Comparison of ENCODE assay signal across 21 mouse cellular contexts in genomic region chr9:56208817-56209216, GRCm38 (mm10). TPM values are rescaled to one million over a fixed set of nuclear protein-coding genes. Genes with fewer than 3 reads are reported as not detected.
DNase-seq lines count a peak whose midpoint lies in the region; ATAC-seq and TF ChIP-seq lines count a peak whose summit lies in the region.
"Had no signal": no experiment of that assay in that cellular context is flagged by ENCODE, and none has a peak within 500 bp of the region (broad histone marks: within the 10 kb centered on the region; RNA-seq: fewer than 3 reads in every experiment).

No protein-coding gene starts in this region.

- peak; percentile 19 for DNase-seq in CD4-positive, CD25-positive, alpha-beta regulatory T cell, adult 2 months (ENCODE audit: low read depth, low spot score)
- DNase-seq in 416B (ENCODE audit: low read depth) = peak; percentile 38
- DNase-seq in naive thymus-derived CD4-positive, alpha-beta T cell, adult 2 months (ENCODE audit: low read depth) = peak; percentile 33
- DNase-seq in urinary bladder, postnatal 14 days (ENCODE audit: low spot score) = no peak
- DNase-seq in adrenal gland, postnatal 36 days = no peak
- DNase-seq: adrenal gland, postnatal 14 days; cerebellum, adult 2 months; cerebellum, postnatal 10 days; gastrocnemius, adult 2 months; gastrocnemius, postnatal 25 days; heart, postnatal 10 days; heart, postnatal 4 days had no signal

- no peak for TF ChIP-seq CTCF in bone marrow macrophage, adult 2 months (IDR thresholded peaks at IDR 0.05; ENCODE audit: low read depth, low read length)

- H3K4me3 ChIP-seq in bone marrow macrophage, adult 2 months (ENCODE audit: insufficient read depth, low read length) = no peak overlapping the region
- H3K4me3 ChIP-seq: embryonic facial prominence, embryonic 15.5 days; erythroblast, embryonic 14.5 days; forebrain, embryonic 10.5 days; gastrocnemius, adult 2 months; hindbrain, embryonic 12.5 days had no signal

- peaks cover 40% of the 10 kb centered on the region for H3K4me1 ChIP-seq in bone marrow macrophage, adult 2 months (ENCODE audit: control insufficient read depth, insufficient read depth, low read length)

- TF ChIP-seq POLR2A in bone marrow macrophage, adult 2 months (IDR thresholded peaks at IDR 0.05; ENCODE audit: borderline replicate concordance, low read depth, low read length) = no peak

- no peak for ATAC-seq in CD4-positive, CD25-positive, alpha-beta regulatory T cell, adult 4 months
- ATAC-seq: activated CD4-positive, CD25-positive, alpha-beta regulatory T cell, adult 4 months; forebrain, embryonic 14.5 days; hindbrain, postnatal 0 days had no signal

- peak overlapping the region; percentile 54 for H3K27ac ChIP-seq in bone marrow macrophage, adult 2 months (ENCODE audit: insufficient read depth, low read depth, low read length)
- H3K27ac ChIP-seq: embryonic facial prominence, embryonic 15.5 days; forebrain, embryonic 10.5 days; gastrocnemius, adult 2 months; hindbrain, embryonic 12.5 days; hindbrain, postnatal 0 days had no signal

RNA-seq across cellular contexts. Expression of gene Tspan3, which starts 43.5 kb away (rescaled TPM):
- 10 to 100 TPM; 49.3 to 51.4 TPM for polyA plus RNA-seq in CD4-positive, CD25-positive, alpha-beta regulatory T cell, adult 4 months (2017; shearing (Covaris generic))
- polyA plus RNA-seq in bone marrow macrophage, adult 2 months (2012; ENCODE audit: insufficient read depth, insufficient read length, missing spikeins) = 57.9 and 64.3 TPM in 2 replicates
- total RNA-seq in adrenal gland, postnatal 36 days (2021) = 100 to 1,000 TPM; 111 to 117 TPM

Comparison
In these comparisons a context has a peak if more than half of its experiments do, and no peak if none do; other contexts are left out.
1. DNase-seq: peak in CD4-positive, CD25-positive, alpha-beta regulatory T cell, adult 2 months (single experiment), 416B (single experiment) and naive thymus-derived CD4-positive, alpha-beta T cell, adult 2 months (single experiment); none in urinary bladder, postnatal 14 days (single experiment) and adrenal gland, postnatal 36 days (0 of 2).